Mouse (Mus musculus) brain, embryonic 14.5 days (tissue): ENCODE measurements around the gene Ttc12.

Source experiments
- CTCF ChIP-seq: fragments of 200-500 bp; IDR thresholded peaks from 2 replicates; pipeline ENCODE4 v1.5.1; 2012; ENCODE audit warnings: inconsistent platforms, mild to moderate bottlenecking, moderate library complexity, borderline replicate concordance; ENCODE audit not compliant: insufficient read depth, insufficient read length; ENCODE audit errors: extremely low read depth
- POLR2A ChIP-seq: fragments of 200-500 bp; IDR thresholded peaks from 2 replicates; pipeline ENCODE4 v1.6.1; 2012; ENCODE audit warnings: mild to moderate bottlenecking, inconsistent platforms, borderline replicate concordance; ENCODE audit not compliant: poor library complexity, insufficient read depth, insufficient read length, severe bottlenecking; ENCODE audit errors: extremely low read depth

DNA sequence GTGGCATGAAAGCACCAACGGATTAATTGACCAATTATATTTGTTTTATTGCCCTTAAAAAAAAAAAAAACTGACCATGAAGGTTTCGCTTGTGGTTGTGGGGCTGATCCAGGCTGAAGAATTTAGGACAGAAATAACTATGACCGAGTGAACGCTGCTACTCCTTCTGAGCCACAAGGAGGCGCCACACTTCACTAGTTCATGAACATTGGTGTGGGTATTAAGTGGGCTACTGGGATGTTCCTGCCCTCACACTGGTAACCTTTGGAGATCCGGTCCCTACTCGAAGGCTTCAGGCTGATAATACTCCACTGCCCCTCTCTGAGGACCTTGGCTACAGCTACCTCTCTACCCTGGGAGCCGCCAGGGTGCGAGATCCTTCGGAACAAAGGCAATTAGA is 42.9 kb upstream of the Ttc12 start:
- TF ChIP-seq POLR2A (no peak), CTCF (peak; percentile 77; the same call in 1 of the 2 replicates)
